ENCODE assay signal across 20 mouse cellular contexts in the genomic region with DNA sequence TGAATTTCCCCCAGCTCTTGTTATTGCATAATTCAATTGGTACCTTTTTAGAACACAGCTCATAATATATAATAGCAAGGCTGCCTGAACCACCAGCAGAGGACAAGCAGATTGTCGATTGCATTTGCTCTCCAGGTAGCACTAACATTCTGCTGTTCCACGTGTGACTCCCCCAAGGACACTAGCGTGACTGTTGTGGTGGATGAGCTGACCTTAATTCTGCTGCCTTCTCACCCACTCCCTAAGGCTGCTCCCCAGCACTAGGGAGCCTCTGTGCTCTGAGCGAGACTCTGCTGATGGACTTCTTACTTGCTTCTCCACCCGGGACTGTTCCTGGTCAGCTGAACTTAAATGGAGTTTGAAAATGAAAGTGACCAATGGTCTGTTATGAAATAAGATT.
"Had no signal": no experiment of that assay in that cellular context is flagged by ENCODE, and none has a peak within 500 bp of the region (broad histone marks: within the 10 kb centered on the region; RNA-seq: fewer than 3 reads in every experiment).

No protein-coding gene starts in this region.

- H3K4me1 ChIP-seq: lung, embryonic 15.5 days; midbrain, embryonic 10.5 days; midbrain, embryonic 12.5 days; neural tube, embryonic 13.5 days had no signal

- H3K27ac ChIP-seq: lung, embryonic 15.5 days; midbrain, embryonic 10.5 days; midbrain, embryonic 12.5 days; neural tube, embryonic 13.5 days; neural tube, embryonic 15.5 days had no signal

- ATAC-seq: lung, postnatal 0 days; midbrain, embryonic 16.5 days had no signal

- DNase-seq: lung, adult 2 months; lung, postnatal 14 days; lung, postnatal 4 days; midbrain, embryonic 14.5 days; retina, postnatal 1 day; right cerebral cortex, adult 18-20 months; right cerebral cortex, postnatal 25 days; right cerebral cortex, postnatal 4 days; spleen, adult 18-20 months; thymus, adult 2 months; thymus, postnatal 25 days; thymus, postnatal 4 days had no signal

- H3K4me3 ChIP-seq: lung, embryonic 15.5 days; midbrain, embryonic 10.5 days; midbrain, embryonic 12.5 days; myocyte; neural tube, embryonic 13.5 days; neural tube, embryonic 15.5 days had no signal

- H3K27me3 ChIP-seq: lung, embryonic 15.5 days; midbrain, embryonic 12.5 days; neural tube, embryonic 13.5 days; neural tube, embryonic 15.5 days had no signal
